Mouse (Mus musculus) intestine, embryonic 16.5 days (tissue): Measurements from ENCODE around the gene Tm9sf1. TPM values are rescaled to one million over a fixed set of nuclear protein-coding genes. Genes with fewer than 3 reads are reported as not detected.

Experiments
- ATAC-seq: fragments of 200-750 bp; cut with Nextera tagmentation; 2 replicates; pipeline ENCODE4 v1.8.0; 2017; ENCODE audit warnings: moderate TSS enrichment, moderate library complexity
- H3K27ac ChIP-seq: fragments of 300-500 bp; sonication (generic); 2 replicates; pipeline ENCODE4 v1.5.1; 2014; ENCODE audit warnings: mild to moderate bottlenecking, low read length
- H3K27me3 ChIP-seq: fragments of 300-500 bp; sonication (generic); replicated peaks from 2 replicates; pipeline ENCODE4 v1.6.1; 2014; ENCODE audit warnings: low read length, control low read depth, mixed read lengths; ENCODE audit not compliant: control insufficient read depth, insufficient read depth
- H3K36me3 ChIP-seq: fragments of 300-500 bp; sonication (generic); 2 replicates; pipeline ENCODE4 v1.6.1; 2014; ENCODE audit warnings: low read length, control low read depth; ENCODE audit not compliant: control insufficient read depth, insufficient read depth
- H3K4me1 ChIP-seq: fragments of 300-500 bp; sonication (generic); 2 replicates; pipeline ENCODE4 v1.6.1; 2014; ENCODE audit warnings: low read length, control low read depth, mixed read lengths; ENCODE audit not compliant: control insufficient read depth, insufficient read depth
- H3K4me2 ChIP-seq: fragments of 300-500 bp; sonication (generic); 2 replicates; pipeline ENCODE4 v1.6.1; 2014; ENCODE audit warnings: low read depth, low read length, control low read depth
- H3K4me3 ChIP-seq: fragments of 300-500 bp; sonication (generic); 2 replicates; pipeline ENCODE4 v1.5.1; 2014; ENCODE audit warnings: mild to moderate bottlenecking, low read length
- H3K9ac ChIP-seq: fragments of 300-500 bp; sonication (generic); 2 replicates; pipeline ENCODE4 v1.6.1; 2014; ENCODE audit warnings: low read depth, low read length
- H3K9me3 ChIP-seq: fragments of 300-500 bp; sonication (generic); 2 replicates; pipeline ENCODE4 v1.6.1; 2016; ENCODE audit warnings: low read length, control low read depth; ENCODE audit not compliant: control insufficient read depth
- WGBS: fragments of 180-500 bp; shearing (Covaris S2); extraction: QIAGEN DNeasy Blood & Tissue Kit; methylation state at CpG from one replicate; pipeline ENCODE4 v1.1.7; 2014; 5-methylcytosine and 5-hydroxymethylcytosine counted together
- polyA plus RNA-seq: library from polyadenylated mRNA; unstranded; fragments of >200 nt; fragmentation: Nextera tagmentation; extraction: Ambion mirVana; gene quantifications from 2 replicates; pipeline ENCODE4 v1.2.1, GENCODE M21; 2015

The Tm9sf1 gene
- polyA plus RNA-seq, 1 experiment from 2014 or later, result 131 TPM

DNA sequence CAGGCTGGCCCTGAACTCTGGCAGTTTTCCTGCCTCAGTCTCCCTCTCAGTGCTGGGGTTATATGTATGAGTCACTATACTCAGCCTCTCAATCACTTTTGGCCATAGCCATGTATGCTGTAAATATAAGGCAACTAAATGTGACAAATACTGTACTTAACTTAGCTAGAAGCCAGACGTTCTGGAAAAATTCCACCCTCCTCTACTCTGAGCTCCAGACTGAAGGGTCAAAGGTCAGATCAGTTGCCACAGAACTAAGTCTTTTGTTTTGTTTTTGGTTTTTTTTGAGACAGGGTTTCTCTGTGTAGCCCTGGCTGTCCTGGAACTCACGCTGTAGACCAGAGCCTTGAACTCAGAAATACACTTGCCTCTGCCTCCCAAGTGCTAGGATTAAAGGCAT lies 27.7 kb downstream of the Tm9sf1 start:
- WGBS, result 35% methylated on average over 2 of the region's 2 CpGs
- Histone ChIP-seq H3K36me3 (no peaks in the 10 kb centered on the region), H3K4me3 (no peak overlapping the region), H3K4me2 (no peak overlapping the region), H3K27ac (no peak overlapping the region), H3K9me3 (no peaks in the 10 kb centered on the region), H3K4me1 (peaks cover 9% of the 10 kb centered on the region; the same call in 1 of the 2 replicates), H3K27me3 (no peaks in the 10 kb centered on the region), H3K9ac (no peak overlapping the region)
- ATAC-seq, result no peak

DNA sequence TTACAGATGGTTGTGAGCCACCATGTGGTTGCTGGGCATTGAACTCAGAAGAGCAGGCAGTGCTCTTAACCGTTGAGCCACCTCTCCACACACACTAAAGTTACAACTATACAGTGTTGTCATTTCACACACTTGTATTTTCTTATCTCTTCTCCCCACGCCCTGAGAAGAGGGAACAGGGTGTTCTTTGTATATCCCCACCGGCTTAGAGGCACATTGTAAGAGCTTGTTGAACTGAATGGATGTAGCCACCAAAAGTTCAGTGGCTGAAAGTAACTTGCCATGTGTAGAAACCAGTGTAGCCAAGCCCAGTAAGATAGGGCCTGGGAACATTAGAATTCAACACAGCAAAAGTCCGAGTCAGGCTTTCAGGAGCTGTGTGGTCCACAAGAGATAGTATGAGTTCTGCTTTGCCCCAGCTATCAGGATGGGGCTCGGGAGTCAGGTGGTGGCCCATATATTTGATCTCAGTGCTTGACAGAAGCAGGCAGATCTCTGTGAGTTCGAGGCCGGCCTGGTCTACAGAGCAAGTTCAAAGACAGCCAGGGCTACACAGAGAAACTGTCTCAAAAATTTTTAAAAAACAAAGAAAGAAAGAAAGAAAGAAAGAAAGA lies 28.9 kb downstream of the Tm9sf1 start:
- Histone ChIP-seq H3K27ac (no peak overlapping the region), H3K4me2 (no peak overlapping the region), H3K4me1 (peaks cover 9% of the 10 kb centered on the region; the same call in 1 of the 2 replicates), H3K36me3 (no peaks in the 10 kb centered on the region), H3K9ac (no peak overlapping the region), H3K9me3 (no peaks in the 10 kb centered on the region), H3K4me3 (no peak overlapping the region), H3K27me3 (no peaks in the 10 kb centered on the region)
- WGBS, result 74% methylated on average over 7 of the region's 7 CpGs
- no peak for ATAC-seq

DNA sequence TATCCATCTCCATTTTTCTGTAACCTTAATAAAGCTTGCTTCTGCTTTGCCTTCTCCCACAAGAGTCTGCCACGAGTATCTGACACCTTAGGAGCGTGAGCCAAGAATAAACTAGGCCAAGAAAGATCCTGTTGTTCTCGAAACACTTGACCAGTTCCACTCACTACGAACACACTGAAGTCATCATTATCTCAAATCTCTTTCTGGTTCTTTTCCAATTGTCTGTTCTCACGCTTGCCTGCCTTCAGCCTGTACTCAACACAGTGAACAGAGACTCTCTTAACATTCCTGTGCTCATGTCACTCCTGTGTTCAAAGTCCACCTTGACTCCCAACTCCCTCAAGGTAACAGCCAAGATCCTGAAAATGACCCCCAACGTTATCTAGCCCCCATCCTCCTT lies 30.3 kb downstream of the Tm9sf1 start:
- peaks cover 3% of the 10 kb centered on the region; the same call in 1 of the 2 replicates for H3K4me1 ChIP-seq
- no peak overlapping the region for H3K4me3 ChIP-seq
- WGBS, result 70% methylated on average over 6 of the region's 6 CpGs
- H3K36me3 ChIP-seq, result peaks cover 5% of the 10 kb centered on the region; the same call in 1 of the 2 replicates
- no peak overlapping the region for H3K9ac ChIP-seq
- no peak for ATAC-seq
- no peak overlapping the region for H3K27ac ChIP-seq
- no peaks in the 10 kb centered on the region for H3K9me3 ChIP-seq
- no peak overlapping the region for H3K4me2 ChIP-seq
- no peaks in the 10 kb centered on the region for H3K27me3 ChIP-seq

DNA sequence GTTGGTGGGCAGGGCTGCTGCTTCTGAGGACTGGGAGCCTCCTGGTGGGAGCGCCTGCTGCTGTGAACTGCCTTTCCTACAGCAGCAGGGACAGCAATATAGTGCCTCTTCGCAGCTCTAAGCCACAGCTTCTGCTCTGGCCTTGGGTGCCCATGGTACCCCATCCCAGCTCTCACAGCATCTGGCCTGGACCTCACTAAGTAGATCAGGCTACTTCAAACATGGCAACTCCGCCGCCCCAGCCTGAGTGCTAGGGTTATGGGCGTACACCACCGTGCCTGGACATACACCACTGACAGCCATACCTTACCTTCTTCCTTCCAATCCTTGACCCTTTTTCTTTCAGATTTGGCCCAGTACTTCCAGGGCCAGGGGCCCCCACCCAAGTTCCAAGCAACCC lies 35.3 kb downstream of the Tm9sf1 start:
- peaks cover 10% of the 10 kb centered on the region for H3K36me3 ChIP-seq
- WGBS, result 96% methylated on average over 6 of the region's 6 CpGs
- H3K4me2 ChIP-seq, result no peak overlapping the region
- no peaks in the 10 kb centered on the region for H3K27me3 ChIP-seq
- H3K9ac ChIP-seq, result no peak overlapping the region
- no peaks in the 10 kb centered on the region for H3K9me3 ChIP-seq
- ATAC-seq, result no peak
- peaks cover 8% of the 10 kb centered on the region; the same call in 1 of the 2 replicates for H3K4me1 ChIP-seq
- no peak overlapping the region for H3K27ac ChIP-seq
- H3K4me3 ChIP-seq, result no peak overlapping the region

DNA sequence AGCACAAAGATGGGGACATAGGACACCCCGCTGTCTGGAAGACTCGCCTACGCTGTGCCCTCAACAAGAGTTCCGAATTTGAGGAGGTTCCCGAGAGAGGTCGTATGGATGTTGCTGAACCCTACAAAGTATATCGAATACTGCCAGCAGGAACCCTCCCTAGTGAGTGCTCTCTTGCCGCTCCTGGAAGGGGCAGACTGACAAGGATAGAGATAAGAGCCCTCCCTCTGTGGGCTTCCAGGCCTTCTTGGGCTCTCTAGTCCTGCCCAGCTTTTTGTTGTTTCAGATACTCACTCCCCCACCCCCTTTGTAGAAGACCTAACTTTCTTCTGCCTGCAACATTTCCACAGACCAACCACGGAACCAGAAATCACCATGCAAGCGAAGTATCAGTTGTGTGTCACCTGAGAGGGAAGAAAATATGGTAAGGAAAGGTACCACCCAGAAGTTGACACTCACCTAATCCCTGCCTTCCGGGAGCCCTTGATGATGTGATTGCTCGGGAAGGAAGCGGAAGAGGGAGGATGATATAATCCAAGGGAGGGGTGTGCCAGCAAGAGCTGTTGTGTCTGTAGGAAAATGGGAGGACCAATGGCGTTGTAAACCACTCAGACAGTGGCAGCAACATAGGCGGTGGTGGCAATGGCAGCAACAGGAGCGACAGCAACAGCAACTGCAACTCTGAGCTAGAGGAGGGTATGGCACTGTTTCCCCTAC lies 37.7 kb downstream of the Tm9sf1 start:
- H3K9me3 ChIP-seq, result no peaks in the 10 kb centered on the region
- H3K4me1 ChIP-seq, result peaks cover 8% of the 10 kb centered on the region; the same call in 1 of the 2 replicates
- ATAC-seq, result no peak
- H3K9ac ChIP-seq, result no peak overlapping the region
- 94% methylated on average over 16 of the region's 16 CpGs for WGBS
- H3K4me2 ChIP-seq, result no peak overlapping the region
- no peak overlapping the region for H3K27ac ChIP-seq
- peaks cover 15% of the 10 kb centered on the region for H3K36me3 ChIP-seq
- H3K27me3 ChIP-seq, result no peaks in the 10 kb centered on the region
- H3K4me3 ChIP-seq, result no peak overlapping the region

DNA sequence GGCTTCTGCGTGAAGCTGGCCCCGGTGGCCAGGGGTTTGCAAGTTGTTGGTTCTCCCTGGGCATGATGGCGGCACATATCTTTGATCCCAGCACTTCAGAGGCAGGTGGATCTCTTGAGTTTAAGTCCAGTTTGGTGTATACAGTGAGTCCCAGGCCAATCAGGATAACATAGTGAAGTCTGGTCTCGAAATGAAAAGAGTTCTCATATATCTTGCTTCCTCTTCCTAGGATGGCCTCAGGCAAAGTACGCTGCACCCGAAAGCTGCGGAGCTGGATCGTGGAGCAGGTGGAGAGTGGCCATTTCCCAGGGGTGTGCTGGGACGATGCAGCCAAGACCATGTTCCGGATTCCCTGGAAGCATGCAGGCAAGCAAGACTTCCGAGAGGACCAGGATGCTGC lies 38.8 kb downstream of the Tm9sf1 start:
- no peak for ATAC-seq
- Histone ChIP-seq H3K27ac (no peak overlapping the region), H3K27me3 (no peaks in the 10 kb centered on the region), H3K9me3 (no peaks in the 10 kb centered on the region), H3K4me3 (0 out of 2 replicates have a peak overlapping the region, but pooled peaks have one; percentile 0), H3K36me3 (peaks cover 21% of the 10 kb centered on the region), H3K4me1 (peaks cover 8% of the 10 kb centered on the region; the same call in 1 of the 2 replicates), H3K9ac (no peak overlapping the region), H3K4me2 (0 out of 2 replicates have a peak overlapping the region, but pooled peaks have one; percentile 17)
- 90% methylated on average over 11 of the region's 11 CpGs for WGBS

DNA sequence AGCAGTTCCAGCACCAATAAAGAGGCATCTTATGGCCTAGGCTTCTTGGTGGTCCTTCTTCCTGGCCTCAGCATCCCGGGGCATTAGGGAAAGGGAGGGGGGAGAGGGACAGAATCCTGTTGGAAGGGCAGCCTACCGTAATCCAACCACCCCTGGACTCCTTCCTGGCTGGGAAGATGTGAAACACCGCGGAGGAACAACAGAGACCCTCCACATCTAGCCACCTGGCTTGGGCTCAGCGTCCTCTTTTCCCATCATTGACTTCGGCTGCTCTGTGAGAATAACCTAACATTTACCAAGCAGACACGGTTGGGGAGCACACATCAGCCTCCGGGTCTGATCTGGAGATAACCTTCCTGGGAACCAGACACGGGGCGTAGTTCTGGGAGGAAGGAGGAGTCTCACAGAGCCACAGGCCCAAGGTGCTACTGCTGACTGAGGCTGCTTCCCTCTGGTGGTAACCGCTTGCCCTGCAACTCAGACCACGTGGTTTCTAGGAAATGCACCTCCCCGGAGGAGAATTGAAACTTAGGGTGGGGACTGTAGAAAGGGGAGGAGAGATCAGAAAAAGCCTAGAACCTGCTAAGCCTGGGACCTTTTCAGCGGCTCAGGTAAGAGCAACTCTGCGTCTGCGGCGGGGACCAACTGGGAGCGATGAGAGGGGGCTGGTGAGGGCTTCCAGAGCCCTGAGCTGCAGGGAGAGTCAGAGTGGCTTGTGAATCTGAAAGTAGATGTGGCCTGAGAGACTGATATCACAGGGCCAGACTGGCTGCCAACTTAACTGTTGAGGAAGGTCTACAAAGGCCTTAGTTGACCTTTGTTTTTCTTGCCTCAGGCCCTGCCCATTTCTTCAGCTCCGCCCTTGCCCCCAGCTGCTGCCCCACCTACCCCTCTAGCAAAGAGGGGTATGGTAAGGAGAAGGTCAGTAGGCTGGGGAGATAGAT lies 39.7 kb downstream of the Tm9sf1 start:
- peak; percentile 95 for ATAC-seq
- Histone ChIP-seq H3K9ac (peak overlapping the region; percentile 70), H3K4me1 (peaks cover 8% of the 10 kb centered on the region; the same call in 1 of the 2 replicates), H3K27me3 (no peaks in the 10 kb centered on the region), H3K36me3 (peaks cover 27% of the 10 kb centered on the region), H3K4me2 (peak overlapping the region; percentile 64), H3K4me3 (peak overlapping the region; percentile 48), H3K9me3 (no peaks in the 10 kb centered on the region), H3K27ac (peak overlapping the region; percentile 84)
- 13% methylated on average over 19 of the region's 19 CpGs for WGBS

DNA sequence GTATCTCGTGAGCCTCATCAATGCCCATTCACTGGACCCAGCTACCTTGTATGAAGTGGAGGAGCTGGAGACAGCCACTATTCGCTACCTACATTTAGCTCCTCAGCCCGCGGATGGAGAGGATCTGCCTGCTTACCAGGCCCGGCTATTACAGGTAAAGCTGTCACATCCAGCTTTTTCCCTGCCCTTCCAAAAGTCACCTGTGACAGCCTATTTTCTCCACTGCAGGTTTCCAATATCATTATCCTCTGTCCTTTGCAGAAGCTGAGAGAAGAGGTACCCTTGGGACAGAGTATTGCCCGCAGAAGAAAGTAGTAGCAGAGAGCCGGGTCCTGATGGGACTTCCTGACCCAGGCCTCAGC lies 40.4 kb downstream of the Tm9sf1 start, which contains the start of gene Irf9:
Gene Irf9, plus strand, starts transcription at position 301 of the 362 bp plus-strand sequence.
- Histone ChIP-seq H3K27me3 (no peaks in the 10 kb centered on the region), H3K4me3 (peak within 1 kb of the TSS; percentile 48), H3K9ac (peak within 1 kb of the TSS; percentile 70), H3K27ac (peak within 1 kb of the TSS; percentile 84), H3K4me2 (peak within 1 kb of the TSS; percentile 64), H3K36me3 (peaks cover 27% of the 10 kb centered on the region), H3K9me3 (no peaks in the 10 kb centered on the region), H3K4me1 (peaks cover 8% of the 10 kb centered on the region; the same call in 1 of the 2 replicates)
- 81% methylated on average over 7 of the region's 7 CpGs for WGBS
- no peak for ATAC-seq
